Mouse (Mus musculus): ENCODE results near the gene Gm10521. TPM values are rescaled to one million over a fixed set of nuclear protein-coding genes. Genes with fewer than 3 reads are reported as not detected.

Gm10521 gene
- polyA plus RNA-seq, 1 experiment from 2014 or later, result 0.08 TPM

GRCm38 (mm10) chr1:171918136-171918920, 22.9 kb downstream of the Gm10521 start:
- no peak overlapping the region for H3K9ac ChIP-seq (ENCODE audit: low read depth, low read length)
- H3K4me1 ChIP-seq (replicated peaks; ENCODE audit: control insufficient read depth, insufficient read depth, low read length), result no peaks in the 10 kb centered on the region
- DNase-seq (ENCODE audit: low spot score) (no peak), ATAC-seq (replicated peaks; ENCODE audit: low FRiP score) (no peak)
- 70% methylated on average over 12 of the region's 12 CpGs for WGBS
- no peaks in the 10 kb centered on the region for H3K27me3 ChIP-seq (replicated peaks; ENCODE audit: control insufficient read depth, insufficient read depth, low read length)
- no peak overlapping the region for H3K27ac ChIP-seq (ENCODE audit: low read depth, low read length)
- no peaks in the 10 kb centered on the region for H3K9me3 ChIP-seq (ENCODE audit: control insufficient read depth, low read length)
- no peak overlapping the region for H3K4me2 ChIP-seq
- H3K36me3 ChIP-seq (ENCODE audit: control insufficient read depth, insufficient read depth, low read length), result no peaks in the 10 kb centered on the region
- H3K4me3 ChIP-seq (ENCODE audit: low read depth, low read length), result no peak overlapping the region

GRCm38 (mm10) chr1:171919193-171919592, 23.7 kb downstream of the Gm10521 start:
- Histone ChIP-seq H3K4me1 (replicated peaks; ENCODE audit: control insufficient read depth, insufficient read depth, low read length) (no peaks in the 10 kb centered on the region), H3K27me3 (replicated peaks; ENCODE audit: control insufficient read depth, insufficient read depth, low read length) (no peaks in the 10 kb centered on the region), H3K4me3 (ENCODE audit: low read depth, low read length) (no peak overlapping the region), H3K36me3 (ENCODE audit: control insufficient read depth, insufficient read depth, low read length) (no peaks in the 10 kb centered on the region), H3K9me3 (ENCODE audit: control insufficient read depth, low read length) (no peaks in the 10 kb centered on the region), H3K27ac (ENCODE audit: low read depth, low read length) (no peak overlapping the region), H3K9ac (ENCODE audit: low read depth, low read length) (no peak overlapping the region), H3K4me2 (no peak overlapping the region)
- ATAC-seq (replicated peaks; ENCODE audit: low FRiP score) (no peak), DNase-seq (ENCODE audit: low spot score) (no peak)
- 87% methylated on average over 5 of the region's 5 CpGs for whole genome bisulfite sequencing

GRCm38 (mm10) chr1:171919901-171920510, 24.5 kb downstream of the Gm10521 start:
- H3K4me1 ChIP-seq (replicated peaks; ENCODE audit: control insufficient read depth, insufficient read depth, low read length), result no peaks in the 10 kb centered on the region
- H3K4me2 ChIP-seq, result no peak overlapping the region
- no peak overlapping the region for H3K27ac ChIP-seq (ENCODE audit: low read depth, low read length)
- ATAC-seq (replicated peaks; ENCODE audit: low FRiP score), result no peak
- WGBS, result 74% methylated on average over 6 of the region's 6 CpGs
- DNase-seq (ENCODE audit: low spot score), result no peak
- no peaks in the 10 kb centered on the region for H3K27me3 ChIP-seq (replicated peaks; ENCODE audit: control insufficient read depth, insufficient read depth, low read length)
- no peak overlapping the region for H3K9ac ChIP-seq (ENCODE audit: low read depth, low read length)
- no peaks in the 10 kb centered on the region for H3K9me3 ChIP-seq (ENCODE audit: control insufficient read depth, low read length)
- no peak overlapping the region for H3K4me3 ChIP-seq (ENCODE audit: low read depth, low read length)
- H3K36me3 ChIP-seq (ENCODE audit: control insufficient read depth, insufficient read depth, low read length), result no peaks in the 10 kb centered on the region

GRCm38 (mm10) chr1:171920989-171921621, 25.6 kb downstream of the Gm10521 start:
- H3K27me3 ChIP-seq (replicated peaks; ENCODE audit: control insufficient read depth, insufficient read depth, low read length), result no peaks in the 10 kb centered on the region
- H3K27ac ChIP-seq (ENCODE audit: low read depth, low read length), result no peak overlapping the region
- 46% methylated on average over 9 of the region's 9 CpGs for WGBS
- H3K36me3 ChIP-seq (ENCODE audit: control insufficient read depth, insufficient read depth, low read length), result no peaks in the 10 kb centered on the region
- ATAC-seq (replicated peaks; ENCODE audit: low FRiP score) (no peak), DNase-seq (ENCODE audit: low spot score) (no peak)
- H3K4me1 ChIP-seq (replicated peaks; ENCODE audit: control insufficient read depth, insufficient read depth, low read length), result no peaks in the 10 kb centered on the region
- no peak overlapping the region for H3K9ac ChIP-seq (ENCODE audit: low read depth, low read length)
- no peak overlapping the region for H3K4me2 ChIP-seq
- no peaks in the 10 kb centered on the region for H3K9me3 ChIP-seq (ENCODE audit: control insufficient read depth, low read length)
- H3K4me3 ChIP-seq (ENCODE audit: low read depth, low read length), result no peak overlapping the region

- no peak for DNase-seq (ENCODE audit: low spot score)
- H3K9me3 ChIP-seq (ENCODE audit: control insufficient read depth, low read length), result no peaks in the 10 kb centered on the region
- no peak overlapping the region for H3K27ac ChIP-seq (ENCODE audit: low read depth, low read length)
- no peak overlapping the region for H3K4me3 ChIP-seq (ENCODE audit: low read depth, low read length)
- no peaks in the 10 kb centered on the region for H3K36me3 ChIP-seq (ENCODE audit: control insufficient read depth, insufficient read depth, low read length)
- WGBS, result 75% methylated on average over 2 of the region's 2 CpGs
- H3K4me2 ChIP-seq, result no peak overlapping the region
- no peaks in the 10 kb centered on the region for H3K27me3 ChIP-seq (replicated peaks; ENCODE audit: control insufficient read depth, insufficient read depth, low read length)
- no peak overlapping the region for H3K9ac ChIP-seq (ENCODE audit: low read depth, low read length)
- no peak for ATAC-seq (replicated peaks; ENCODE audit: low FRiP score)
- H3K4me1 ChIP-seq (replicated peaks; ENCODE audit: control insufficient read depth, insufficient read depth, low read length), result no peaks in the 10 kb centered on the region
Observed at GRCm38 (mm10) chr1:171921641-171922040, 26.2 kb downstream of the Gm10521 start.

- Histone ChIP-seq H3K27me3 (replicated peaks; ENCODE audit: control insufficient read depth, insufficient read depth, low read length) (no peaks in the 10 kb centered on the region), H3K27ac (ENCODE audit: low read depth, low read length) (no peak overlapping the region), H3K36me3 (ENCODE audit: control insufficient read depth, insufficient read depth, low read length) (no peaks in the 10 kb centered on the region), H3K9ac (ENCODE audit: low read depth, low read length) (no peak overlapping the region), H3K4me3 (ENCODE audit: low read depth, low read length) (no peak overlapping the region), H3K4me1 (replicated peaks; ENCODE audit: control insufficient read depth, insufficient read depth, low read length) (no peaks in the 10 kb centered on the region), H3K4me2 (no peak overlapping the region), H3K9me3 (ENCODE audit: control insufficient read depth, low read length) (no peaks in the 10 kb centered on the region)
- 81% methylated on average over 5 of the region's 5 CpGs for WGBS
- ATAC-seq (replicated peaks; ENCODE audit: low FRiP score), result no peak
- no peak for DNase-seq (ENCODE audit: low spot score)
Observed at GRCm38 (mm10) chr1:171922844-171923243, 27.4 kb downstream of the Gm10521 start.

- ATAC-seq (replicated peaks; ENCODE audit: low FRiP score) (no peak), DNase-seq (ENCODE audit: low spot score) (no peak)
- no peaks in the 10 kb centered on the region for H3K4me1 ChIP-seq (replicated peaks; ENCODE audit: control insufficient read depth, insufficient read depth, low read length)
- no peaks in the 10 kb centered on the region for H3K27me3 ChIP-seq (replicated peaks; ENCODE audit: control insufficient read depth, insufficient read depth, low read length)
- WGBS, result 64% methylated on average over 3 of the region's 3 CpGs
- H3K36me3 ChIP-seq (ENCODE audit: control insufficient read depth, insufficient read depth, low read length), result no peaks in the 10 kb centered on the region
- H3K27ac ChIP-seq (ENCODE audit: low read depth, low read length), result no peak overlapping the region
- no peak overlapping the region for H3K4me2 ChIP-seq
- no peaks in the 10 kb centered on the region for H3K9me3 ChIP-seq (ENCODE audit: control insufficient read depth, low read length)
- H3K9ac ChIP-seq (ENCODE audit: low read depth, low read length), result no peak overlapping the region
- no peak overlapping the region for H3K4me3 ChIP-seq (ENCODE audit: low read depth, low read length)
Observed at GRCm38 (mm10) chr1:171924900-171925299, 29.4 kb downstream of the Gm10521 start.

- no peak for DNase-seq (ENCODE audit: low spot score)
- Histone ChIP-seq H3K4me2 (no peak overlapping the region), H3K36me3 (ENCODE audit: control insufficient read depth, insufficient read depth, low read length) (no peaks in the 10 kb centered on the region), H3K9ac (ENCODE audit: low read depth, low read length) (no peak overlapping the region), H3K4me3 (ENCODE audit: low read depth, low read length) (no peak overlapping the region), H3K4me1 (replicated peaks; ENCODE audit: control insufficient read depth, insufficient read depth, low read length) (no peaks in the 10 kb centered on the region), H3K9me3 (ENCODE audit: control insufficient read depth, low read length) (no peaks in the 10 kb centered on the region), H3K27me3 (replicated peaks; ENCODE audit: control insufficient read depth, insufficient read depth, low read length) (no peaks in the 10 kb centered on the region), H3K27ac (ENCODE audit: low read depth, low read length) (no peak overlapping the region)
- 36% methylated on average over 3 of the region's 3 CpGs for WGBS
- ATAC-seq (replicated peaks; ENCODE audit: low FRiP score), result no peak
Observed at GRCm38 (mm10) chr1:171933851-171934250, 38.4 kb downstream of the Gm10521 start.
